Comparison of ENCODE assay signal across 13 mouse cellular contexts in genomic region chr6:28830306-28830705, GRCm38 (mm10). TPM values are rescaled to one million over a fixed set of nuclear protein-coding genes. Genes with fewer than 3 reads are reported as not detected.
DNase-seq lines count a peak whose midpoint lies in the region; ATAC-seq lines count a peak whose summit lies in the region.
"Had no signal": no experiment of that assay in that cellular context is flagged by ENCODE, and none has a peak within 500 bp of the region (broad histone marks: within the 10 kb centered on the region; RNA-seq: fewer than 3 reads in every experiment).

No protein-coding gene starts in this region.

- peaks cover 13% of the 10 kb centered on the region; the same call in 1 of the 2 replicates for H3K4me1 ChIP-seq in hindbrain, embryonic 11.5 days (replicated peaks; ENCODE audit: control insufficient read depth, insufficient read depth, low read length)
- H3K4me1 ChIP-seq in hindbrain, embryonic 10.5 days (replicated peaks), result peaks cover 86% of the 10 kb centered on the region
- H3K4me1 ChIP-seq in hindbrain, embryonic 14.5 days (replicated peaks; ENCODE audit: control insufficient read depth, insufficient read depth, low read length), result peaks cover 65% of the 10 kb centered on the region
- H3K4me1 ChIP-seq in neural tube, embryonic 13.5 days (replicated peaks), result peaks cover 76% of the 10 kb centered on the region

- H3K27me3 ChIP-seq in hindbrain, embryonic 11.5 days (ENCODE audit: control insufficient read depth, insufficient read depth, low read length), result no peaks in the 10 kb centered on the region
- peaks cover 39% of the 10 kb centered on the region for H3K27me3 ChIP-seq in hindbrain, embryonic 10.5 days (ENCODE audit: insufficient read depth, poor library complexity, severe bottlenecking)
- H3K27me3 ChIP-seq in hindbrain, embryonic 14.5 days (ENCODE audit: control insufficient read depth, insufficient read depth, low read length), result no peaks in the 10 kb centered on the region
- peaks cover 3% of the 10 kb centered on the region; the same call in 1 of the 2 replicates for H3K27me3 ChIP-seq in neural tube, embryonic 13.5 days

- no peak for DNase-seq in hindbrain, embryonic 11.5 days (ENCODE audit: low spot score)
- DNase-seq in hindbrain, embryonic 10.5 days (ENCODE audit: low spot score), result no peak
- peak; percentile 48 to 56 for DNase-seq in cerebellum, postnatal 36 days
- DNase-seq in hindbrain, embryonic 14.5 days (ENCODE audit: low spot score), result no peak
- DNase-seq in ovary, postnatal 10 days (ENCODE audit: low spot score), result no peak
- DNase-seq: kidney, postnatal 14 days; lung, adult 2 months; right cerebral cortex, postnatal 4 days; thymus, postnatal 4 days had no signal

- H3K4me3 ChIP-seq in hindbrain, embryonic 11.5 days (ENCODE audit: low read depth, low read length), result no peak overlapping the region; the same call in 1 of the 2 replicates
- H3K4me3 ChIP-seq in hindbrain, embryonic 10.5 days, result no peak overlapping the region
- H3K4me3 ChIP-seq in hindbrain, embryonic 14.5 days (replicated peaks; ENCODE audit: low read length), result peak overlapping the region; percentile 92
- H3K4me3 ChIP-seq in neural tube, embryonic 13.5 days, result peak overlapping the region; percentile 88
- H3K4me3 ChIP-seq: embryonic facial prominence, embryonic 12.5 days; intestine, embryonic 15.5 days had no signal

- H3K36me3 ChIP-seq in hindbrain, embryonic 11.5 days (ENCODE audit: control insufficient read depth, insufficient read depth, low read length), result no peaks in the 10 kb centered on the region
- H3K36me3 ChIP-seq in hindbrain, embryonic 10.5 days, result peaks cover 10% of the 10 kb centered on the region
- peaks cover 8% of the 10 kb centered on the region; the same call in 1 of the 2 replicates for H3K36me3 ChIP-seq in hindbrain, embryonic 14.5 days (replicated peaks; ENCODE audit: control insufficient read depth, insufficient read depth)
- H3K36me3 ChIP-seq in neural tube, embryonic 13.5 days, result peaks cover 11% of the 10 kb centered on the region; the same call in 1 of the 2 replicates
- H3K36me3 ChIP-seq: embryonic facial prominence, embryonic 12.5 days; intestine, embryonic 15.5 days had no signal

- peak overlapping the region; percentile 99 for H3K4me2 ChIP-seq in hindbrain, embryonic 11.5 days (replicated peaks; ENCODE audit: low read depth, low read length)
- H3K4me2 ChIP-seq in hindbrain, embryonic 14.5 days (replicated peaks), result peak overlapping the region; percentile 91
- peak overlapping the region; percentile 97 for H3K4me2 ChIP-seq in neural tube, embryonic 13.5 days
- H3K4me2 ChIP-seq: intestine, embryonic 15.5 days had no signal

- H3K9me3 ChIP-seq in hindbrain, embryonic 11.5 days (ENCODE audit: control insufficient read depth, low read length), result no peaks in the 10 kb centered on the region
- H3K9me3 ChIP-seq in hindbrain, embryonic 10.5 days, result no peaks in the 10 kb centered on the region
- no peaks in the 10 kb centered on the region for H3K9me3 ChIP-seq in hindbrain, embryonic 14.5 days (ENCODE audit: control insufficient read depth, low read length)
- H3K9me3 ChIP-seq in neural tube, embryonic 13.5 days, result no peaks in the 10 kb centered on the region
- H3K9me3 ChIP-seq: embryonic facial prominence, embryonic 12.5 days; intestine, embryonic 15.5 days had no signal

- no peak overlapping the region for H3K27ac ChIP-seq in hindbrain, embryonic 11.5 days (ENCODE audit: low read depth, low read length)
- no peak overlapping the region for H3K27ac ChIP-seq in hindbrain, embryonic 10.5 days
- H3K27ac ChIP-seq in hindbrain, embryonic 14.5 days, result no peak overlapping the region
- no peak overlapping the region for H3K27ac ChIP-seq in neural tube, embryonic 13.5 days (replicated peaks)
- H3K27ac ChIP-seq: embryonic facial prominence, embryonic 12.5 days; intestine, embryonic 15.5 days had no signal

- no peak for ATAC-seq in hindbrain, embryonic 11.5 days (ENCODE audit: low FRiP score)
- no peak for ATAC-seq in hindbrain, embryonic 14.5 days (ENCODE audit: low FRiP score)
- ATAC-seq in neural tube, embryonic 13.5 days (ENCODE audit: low read depth), result no peak
- no peak for ATAC-seq in activated CD4-positive, CD25-positive, alpha-beta regulatory T cell, adult 4 months
- ATAC-seq: intestine, embryonic 15.5 days had no signal

- H3K9ac ChIP-seq in hindbrain, embryonic 11.5 days (ENCODE audit: low read depth, low read length), result no peak overlapping the region
- H3K9ac ChIP-seq in hindbrain, embryonic 14.5 days, result peak overlapping the region; percentile 97
- peak overlapping the region; percentile 99; the same call in 1 of the 2 replicates for H3K9ac ChIP-seq in neural tube, embryonic 13.5 days
- H3K9ac ChIP-seq: embryonic facial prominence, embryonic 12.5 days; intestine, embryonic 15.5 days had no signal

- 89% methylated on average over 12 of the region's 12 CpGs for whole genome bisulfite sequencing in hindbrain, embryonic 11.5 days
- 92% methylated on average over 12 of the region's 12 CpGs for WGBS in hindbrain, embryonic 10.5 days
- 82% methylated on average over 12 of the region's 12 CpGs for WGBS in hindbrain, embryonic 14.5 days
- WGBS in neural tube, embryonic 13.5 days, result 72% methylated on average over 12 of the region's 12 CpGs

RNA-seq across cellular contexts. Expression of gene Lrrc4, which starts 1.2 kb away (rescaled TPM):
- polyA plus RNA-seq in hindbrain, embryonic 11.5 days (2014; fragmentation: Nextera tagmentation; extraction: Ambion mirVana), result 4.5 and 4.7 TPM in 2 replicates
- polyA plus RNA-seq in hindbrain, embryonic 10.5 days (2016; fragmentation: Nextera tagmentation; extraction: Ambion mirVana), result 2.3 and 2.4 TPM in 2 replicates
- polyA plus RNA-seq in hindbrain, embryonic 14.5 days (2014; fragmentation: Nextera tagmentation; extraction: Ambion mirVana), result 9.6 and 10.4 TPM in 2 replicates
- 5.9 and 6.0 TPM in 2 replicates for polyA plus RNA-seq in neural tube, embryonic 13.5 days (2015; fragmentation: Nextera tagmentation; extraction: Ambion mirVana)
- polyA plus RNA-seq in activated CD4-positive, CD25-positive, alpha-beta regulatory T cell, adult 4 months (2017; shearing (Covaris generic)), result under 1 TPM; 0.37 to 0.42 TPM

Comparison
In these comparisons a context has a peak if more than half of its experiments do, and no peak if none do; other contexts are left out.
1. H3K4me3 ChIP-seq: peak in hindbrain, embryonic 14.5 days (single experiment) and neural tube, embryonic 13.5 days (single experiment); none in hindbrain, embryonic 11.5 days (single experiment) and hindbrain, embryonic 10.5 days (single experiment).
2. DNase-seq: peak in cerebellum, postnatal 36 days (2 of 2); none in hindbrain, embryonic 11.5 days (single experiment), hindbrain, embryonic 10.5 days (single experiment), hindbrain, embryonic 14.5 days (single experiment) and ovary, postnatal 10 days (single experiment).
3. Peak in every context shown above with its lines, with median percentiles within 50 percentile points of each other: H3K4me2 ChIP-seq.